Mouse (Mus musculus): Measurements from ENCODE around the gene Yes1. TPM values are rescaled to one million over a fixed set of nuclear protein-coding genes. Genes with fewer than 3 reads are reported as not detected.

Yes1 gene
- total RNA-seq, 2 experiments from 2014 or later, result 13.0 to 13.6 TPM

DNA sequence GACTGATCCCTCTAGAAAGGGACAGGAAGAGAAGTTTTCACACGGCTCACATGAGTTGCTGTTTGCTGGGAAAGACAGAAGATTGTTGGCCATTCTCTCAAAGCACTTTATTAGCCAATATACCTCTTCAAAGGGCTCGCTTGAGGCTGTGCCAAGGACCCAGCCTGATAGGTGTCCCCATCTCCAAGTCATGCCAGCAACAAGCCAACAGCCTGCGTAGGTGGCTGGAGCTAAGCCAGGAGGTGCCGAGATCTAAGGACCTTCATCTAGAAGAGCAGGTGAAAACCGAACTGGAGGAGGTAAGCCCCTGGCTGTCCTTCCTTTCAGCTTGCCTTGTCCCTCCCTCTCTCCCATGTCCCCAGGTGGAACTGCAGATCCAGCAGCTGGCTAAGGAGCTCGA lies 124.8 kb downstream of the Yes1 start:
- no peak for DNase-seq (ENCODE audit: low spot score in 2 of 2)
- intact Hi-C loops (cut with DNase I), result no loop called here

Other genes with a start within 250 kb of the Yes1 start
- gene Ppp1cb, start 152.3 kb upstream of the Yes1 start, total RNA-seq (2021), result 100 to 1,000 TPM; 371 to 381 TPM
- gene Pisd, start 174.5 kb downstream of the Yes1 start, total RNA-seq (2021), result 10 to 100 TPM; 53.4 to 63.7 TPM
- gene Gm20671, start 215.9 kb downstream of the Yes1 start, total RNA-seq (2021), result not detected
- 10 to 100 TPM; 36.0 to 39.2 TPM for gene Prr14l, start 243.1 kb downstream of the Yes1 start, total RNA-seq (2021)

All from left cerebral cortex, postnatal 14 days (tissue).